Mouse (Mus musculus) macrophage (primary cell): ENCODE data around the gene Sema3c. TPM values are rescaled to one million over a fixed set of nuclear protein-coding genes. Genes with fewer than 3 reads are reported as not detected.

Experiments used
- polyA plus RNA-seq: library from polyadenylated mRNA; stranded (reverse); fragments of 250-400 nt; gene quantifications from 3 replicates; pipeline ENCODE4 v1.2.4, GENCODE M21; 2018; ENCODE audit warnings: inconsistent platforms

The Sema3c gene
- polyA plus RNA-seq, 1 experiment from 2014 or later: 0.07 TPM

Other genes with a start within 250 kb of the Sema3c start
- not detected in 3 replicates for gene Speer4f2, start 201.1 kb upstream of the Sema3c start, polyA plus RNA-seq
- gene Speer4f1, start 98.2 kb upstream of the Sema3c start, polyA plus RNA-seq: not detected in 3 replicates